Mouse (Mus musculus): ENCODE results near the gene Tomm6.

- TF ChIP-seq POLR2A (IDR thresholded peaks at IDR 0.05; ENCODE audit: control insufficient read depth, low read depth, low read length): no peak
- TF ChIP-seq CTCF (IDR thresholded peaks at IDR 0.05; ENCODE audit: control insufficient read depth, insufficient read depth, insufficient replicate concordance, low read depth, low read length): no peak
Observed at GRCm38 (mm10) chr17:47702548-47703345, 14.6 kb upstream of the Tomm6 start.
